Mouse (Mus musculus) spleen, adult 2 months (tissue): ENCODE data around the gene Olfr1259.

ENCODE experiments used
- CTCF ChIP-seq: fragments of 200-500 bp; IDR thresholded peaks from 2 replicates; pipeline ENCODE4 v1.5.1; 2011; ENCODE audit warnings: mild to moderate bottlenecking, inconsistent platforms; ENCODE audit not compliant: insufficient read depth, insufficient read length, insufficient replicate concordance; ENCODE audit errors: extremely low read depth
- POLR2A ChIP-seq: fragments of 200-500 bp; IDR thresholded peaks from 2 replicates; pipeline ENCODE4 v1.6.1; 2011; ENCODE audit warnings: low read depth, low read length, inconsistent platforms

DNA sequence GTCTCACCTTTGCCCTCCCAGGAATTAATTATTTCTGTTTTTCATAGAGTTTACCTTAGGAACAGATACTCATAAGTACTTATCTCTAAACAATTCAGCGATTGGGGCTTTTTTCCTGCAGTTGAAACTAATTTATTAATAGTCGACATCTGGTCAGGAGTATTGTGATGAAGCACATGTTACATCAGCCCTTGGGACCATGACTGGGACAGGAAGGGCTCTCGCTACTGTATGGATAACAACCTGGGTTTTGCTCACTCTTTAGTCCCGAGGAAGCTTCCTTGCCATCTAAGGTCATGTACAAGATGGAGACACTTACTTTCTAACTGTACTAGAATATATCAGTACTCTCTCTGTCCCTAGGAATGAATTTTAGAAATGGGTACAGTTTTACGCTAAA is at the start of gene Olfr1259:
- no peak for TF ChIP-seq CTCF
- no peak for TF ChIP-seq POLR2A
